Mouse (Mus musculus): ENCODE results near the gene Fsd1. TPM values are rescaled to one million over a fixed set of nuclear protein-coding genes. Genes with fewer than 3 reads are reported as not detected.

The Fsd1 gene
- total and polyA plus RNA-seq, 3 experiments, result not detected

DNA sequence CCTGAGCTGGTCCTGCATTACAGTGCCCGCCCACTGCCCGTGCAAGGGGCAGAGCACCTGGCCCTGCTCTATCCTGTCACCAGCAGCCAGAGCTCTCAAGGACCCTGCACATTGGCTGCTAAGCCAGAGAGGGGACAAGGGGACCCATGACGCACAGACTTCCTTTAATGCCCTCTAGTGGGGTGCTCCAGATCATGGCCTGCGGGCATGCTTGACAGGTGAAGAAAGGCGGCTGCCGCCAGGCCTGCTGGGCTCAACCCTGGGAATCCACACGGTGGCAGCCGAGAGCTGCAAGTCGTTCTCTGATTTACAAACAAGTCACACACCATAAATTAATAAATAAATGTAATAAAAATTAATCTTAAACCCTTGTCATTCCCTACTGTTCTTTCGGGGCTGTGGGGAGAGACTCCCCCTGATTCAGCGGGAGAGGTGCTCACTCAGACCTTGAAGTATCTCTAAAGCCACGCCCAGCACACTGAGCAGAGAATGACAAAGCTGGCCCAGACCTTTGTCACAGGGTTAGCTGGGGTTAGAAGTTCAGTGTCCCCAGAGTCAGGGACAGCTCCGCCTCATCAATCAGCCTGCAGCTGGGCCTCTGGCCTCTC, 9.9 kb upstream of the Fsd1 start (continued):
- TF ChIP-seq KAT2A (conservative IDR thresholded peaks at IDR 0.05; ENCODE audit: low read depth, low read length), result no peak
- no peak for TF ChIP-seq NELFE (IDR thresholded peaks at IDR 0.05; ENCODE audit: low read depth, low read length)

- no peak overlapping the region for H3K9ac ChIP-seq (ENCODE audit: control insufficient read depth, low read depth, low read length, poor library complexity, severe bottlenecking)
- TF ChIP-seq MYC (IDR thresholded peaks at IDR 0.05; ENCODE audit: low read depth, low read length) (no peak), KAT2A (conservative IDR thresholded peaks at IDR 0.05; ENCODE audit: low read depth, low read length) (no peak), ZKSCAN1 (IDR thresholded peaks at IDR 0.05; ENCODE audit: low read depth, low read length) (no peak), ETS1 (IDR thresholded peaks at IDR 0.05; ENCODE audit: low read depth, low read length) (no peak), POLR2AphosphoS2 (IDR thresholded peaks at IDR 0.05; ENCODE audit: low read length) (no peak), NELFE (IDR thresholded peaks at IDR 0.05; ENCODE audit: low read depth, low read length) (no peak), USF2 (IDR thresholded peaks at IDR 0.05; ENCODE audit: borderline replicate concordance in 1 of 2, insufficient read depth in 1 of 2, low read depth in 1 of 2, low read length in 2 of 2) (no peak), POLR2AphosphoS5 (IDR thresholded peaks at IDR 0.05; ENCODE audit: borderline replicate concordance, low read depth, low read length) (no peak), TBP (IDR thresholded peaks at IDR 0.05; ENCODE audit: low read depth, low read length) (no peak)
- DNase-seq (ENCODE audit: low read depth, low spot score), result no peak
- no peaks in the 10 kb centered on the region for H3K36me3 ChIP-seq (ENCODE audit: control insufficient read depth in 1 of 2, insufficient read depth in 2 of 2, low read length in 2 of 2)
- H3K27ac ChIP-seq (ENCODE audit: control insufficient read depth, low read depth, low read length), result no peak overlapping the region
- H3K9me3 ChIP-seq (replicated peaks; ENCODE audit: insufficient read depth, low read length), result no peaks in the 10 kb centered on the region
- no peaks in the 10 kb centered on the region; a peak in 1 of 4 replicates for H3K27me3 ChIP-seq (ENCODE audit: control insufficient read depth in 1 of 2, insufficient read depth in 2 of 2, low read length in 2 of 2)
- no peaks in the 10 kb centered on the region for H3K79me2 ChIP-seq (ENCODE audit: control insufficient read depth, insufficient read depth, low read length, poor library complexity)
- no peaks in the 10 kb centered on the region for H3K4me1 ChIP-seq (ENCODE audit: control insufficient read depth in 1 of 2, insufficient read depth in 2 of 2, low read length in 2 of 2)
- H3K4me3 ChIP-seq (ENCODE audit: control insufficient read depth in 1 of 2, insufficient read depth in 1 of 2, low read depth in 2 of 2, low read length in 2 of 2), result no peak overlapping the region
Measured at GRCm38 (mm10) chr17:55977301-55977700, 9.0 kb upstream of the Fsd1 start.

GRCm38 (mm10) chr17:55990278-55990898, 4.1 kb downstream of the Fsd1 start:
- Histone ChIP-seq H3K4me3 (ENCODE audit: control insufficient read depth in 1 of 2, insufficient read depth in 1 of 2, low read depth in 2 of 2, low read length in 2 of 2) (no peak overlapping the region), H3K4me1 (ENCODE audit: control insufficient read depth in 1 of 2, insufficient read depth in 2 of 2, low read length in 2 of 2) (no peaks in the 10 kb centered on the region), H3K27ac (ENCODE audit: control insufficient read depth, low read depth, low read length) (no peak overlapping the region), H3K27me3 (ENCODE audit: control insufficient read depth in 1 of 2, insufficient read depth in 2 of 2, low read length in 2 of 2) (peaks cover 2 to 4% of the 10 kb centered on the region in 2 experiments; a peak in 3 of 4 replicates), H3K9ac (ENCODE audit: control insufficient read depth, low read depth, low read length, poor library complexity, severe bottlenecking) (no peak overlapping the region), H3K79me2 (ENCODE audit: control insufficient read depth, insufficient read depth, low read length, poor library complexity) (no peaks in the 10 kb centered on the region), H3K9me3 (replicated peaks; ENCODE audit: insufficient read depth, low read length) (no peaks in the 10 kb centered on the region), H3K36me3 (ENCODE audit: control insufficient read depth in 1 of 2, insufficient read depth in 2 of 2, low read length in 2 of 2) (no peaks in the 10 kb centered on the region)
- no peak for TF ChIP-seq MYC (IDR thresholded peaks at IDR 0.05; ENCODE audit: low read depth, low read length)
- no peak for TF ChIP-seq TBP (IDR thresholded peaks at IDR 0.05; ENCODE audit: low read depth, low read length)
- TF ChIP-seq JUND (IDR thresholded peaks at IDR 0.05; ENCODE audit: low read depth, low read length), result no peak
- TF ChIP-seq CTCF (IDR thresholded peaks at IDR 0.05 in 2 of 3, conservative IDR thresholded peaks at IDR 0.05 in 1 of 3; ENCODE audit: control insufficient read depth in 1 of 3, insufficient read depth in 1 of 3, low read depth in 2 of 3, low read length in 3 of 3, poor library complexity in 1 of 3, severe bottlenecking in 1 of 3), result no peak
- TF ChIP-seq USF1 (IDR thresholded peaks at IDR 0.05; ENCODE audit: low read depth, low read length), result no peak
- TF ChIP-seq TCF12 (IDR thresholded peaks at IDR 0.05; ENCODE audit: low read depth, low read length), result no peak
- TF ChIP-seq ZC3H11A (IDR thresholded peaks at IDR 0.05; ENCODE audit: low read depth, low read length), result no peak
- DNase-seq (ENCODE audit: low read depth, low spot score), result no peak
